Mouse (Mus musculus) hindbrain, postnatal 0 days (tissue): ENCODE measurements around the gene Crb2. TPM values are rescaled to one million over a fixed set of nuclear protein-coding genes. Genes with fewer than 3 reads are reported as not detected.

Experiments used
- ATAC-seq: fragments of 200-750 bp; cut with Nextera tagmentation; 2 replicates; pipeline ENCODE4 v1.8.0; 2017; ENCODE audit warnings: mild to moderate bottlenecking, moderate TSS enrichment, moderate library complexity
- DNase-seq: peaks from one replicate; pipeline ENCODE4 v3.0.0-alpha.2; 2015; ENCODE audit warnings: low spot score
- H3K27ac ChIP-seq: fragments of 300-500 bp; sonication (generic); 2 replicates; pipeline ENCODE4 v1.5.1; 2014; ENCODE audit warnings: mild to moderate bottlenecking
- H3K27me3 ChIP-seq: fragments of 300-500 bp; sonication (generic); 2 replicates; pipeline ENCODE4 v1.6.1; 2014; ENCODE audit warnings: low read length, mixed read lengths; ENCODE audit not compliant: insufficient read depth
- H3K36me3 ChIP-seq: fragments of 300-500 bp; sonication (generic); 2 replicates; pipeline ENCODE4 v1.6.1; 2014; ENCODE audit warnings: low read length, mixed read lengths; ENCODE audit not compliant: insufficient read depth
- H3K4me1 ChIP-seq: fragments of 300-500 bp; sonication (generic); 2 replicates; pipeline ENCODE4 v1.6.1; 2014; ENCODE audit warnings: antibody characterized with exemption, low read length, mixed read lengths; ENCODE audit not compliant: insufficient read depth
- H3K4me2 ChIP-seq: fragments of 300-500 bp; sonication (generic); 2 replicates; pipeline ENCODE4 v1.6.1; 2014; ENCODE audit warnings: low read depth, mild to moderate bottlenecking, low read length, moderate library complexity, mixed read lengths
- H3K4me3 ChIP-seq: fragments of 300-500 bp; sonication (generic); 2 replicates; pipeline ENCODE4 v1.5.1; 2014; ENCODE audit warnings: low read length
- H3K9ac ChIP-seq: fragments of 300-500 bp; sonication (generic); replicated peaks from 2 replicates; pipeline ENCODE4 v1.6.1; 2014; ENCODE audit warnings: mild to moderate bottlenecking, low read length, moderate library complexity, mixed read lengths
- H3K9me3 ChIP-seq: fragments of 300-500 bp; sonication (generic); 2 replicates; pipeline ENCODE4 v1.6.1; 2016; ENCODE audit warnings: low read length, mixed read lengths
- CTCF ChIP-seq: IDR thresholded peaks from 2 replicates; pipeline ENCODE4 v1.5.1; 2016; ENCODE audit warnings: antibody characterized with exemption, control low read depth, low read depth
- WGBS: fragments of 180-500 bp; shearing (Covaris S2); extraction: QIAGEN DNeasy Blood & Tissue Kit; methylation state at CpG from one replicate; pipeline ENCODE4 v1.1.7; 2014; 5-methylcytosine and 5-hydroxymethylcytosine counted together
- polyA plus RNA-seq: library from polyadenylated mRNA; unstranded; fragments of >200 nt; fragmentation: Nextera tagmentation; extraction: Ambion mirVana; gene quantifications from 2 replicates; pipeline ENCODE4 v1.2.1, GENCODE M21; 2015
- total RNA-seq: library from RNA; depleted of rRNA; stranded (reverse); fragments of >200 nt; gene quantifications from 2 replicates; pipeline ENCODE4 v1.2.3, GENCODE M21; 2014

Crb2 gene
- total and polyA plus RNA-seq, 2 experiments from 2014 or later, result 2.4 to 10.9 TPM

DNA sequence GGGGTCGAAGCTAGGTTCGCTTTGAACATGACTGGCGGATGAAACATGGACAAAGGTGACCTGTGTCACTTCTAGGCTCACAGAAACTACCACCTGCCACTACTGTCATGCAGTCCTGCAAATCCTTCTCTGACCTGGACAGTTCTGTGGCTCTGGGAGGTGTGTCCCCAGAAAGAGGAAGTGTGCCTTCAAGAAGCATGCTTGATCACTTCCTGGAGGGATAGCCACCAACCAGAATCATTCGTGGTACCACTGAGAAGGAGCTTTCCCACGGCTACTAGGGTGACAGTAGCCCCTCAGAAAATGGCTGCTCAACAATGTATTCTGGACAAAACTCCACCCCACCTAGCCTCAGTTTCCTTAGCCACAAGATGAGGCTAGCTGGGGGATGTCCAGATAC lies 19.0 kb upstream of the Crb2 start:
- no peak overlapping the region for H3K4me3 ChIP-seq
- H3K27ac ChIP-seq, result no peak overlapping the region
- H3K4me2 ChIP-seq, result no peak overlapping the region
- no peaks in the 10 kb centered on the region for H3K4me1 ChIP-seq
- no peaks in the 10 kb centered on the region for H3K27me3 ChIP-seq
- DNase-seq, result no peak
- no peak overlapping the region for H3K9ac ChIP-seq
- 85% methylated on average over 5 of the region's 5 CpGs for WGBS
- ATAC-seq, result no peak
- TF ChIP-seq CTCF, result no peak
- H3K9me3 ChIP-seq, result no peaks in the 10 kb centered on the region
- H3K36me3 ChIP-seq, result no peaks in the 10 kb centered on the region

DNA sequence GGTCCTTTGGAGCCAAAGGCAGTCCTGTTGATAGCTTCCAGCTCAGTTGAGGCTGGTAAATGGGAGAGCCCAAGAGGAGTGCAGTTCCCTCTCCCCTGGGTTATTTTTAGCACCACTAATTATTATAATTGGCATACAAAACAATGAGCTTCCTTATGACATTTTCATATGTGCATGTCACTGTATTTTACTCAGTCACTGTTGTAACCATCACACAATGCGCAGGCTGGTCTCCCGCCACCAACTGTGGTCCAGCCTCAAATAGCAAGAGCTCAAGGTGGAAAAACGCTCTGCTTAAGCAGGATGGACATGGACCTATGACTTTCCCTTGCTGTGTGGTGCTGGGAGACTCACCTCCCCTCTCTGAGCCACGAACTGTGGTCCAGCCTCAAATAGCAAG lies 18.3 kb upstream of the Crb2 start:
- Histone ChIP-seq H3K27ac (no peak overlapping the region), H3K9ac (no peak overlapping the region), H3K9me3 (no peaks in the 10 kb centered on the region), H3K4me1 (no peaks in the 10 kb centered on the region), H3K4me2 (no peak overlapping the region), H3K27me3 (no peaks in the 10 kb centered on the region), H3K4me3 (no peak overlapping the region), H3K36me3 (no peaks in the 10 kb centered on the region)
- ATAC-seq, result no peak
- no peak for DNase-seq
- TF ChIP-seq CTCF, result no peak
- 78% methylated on average over 4 of the region's 4 CpGs for WGBS

DNA sequence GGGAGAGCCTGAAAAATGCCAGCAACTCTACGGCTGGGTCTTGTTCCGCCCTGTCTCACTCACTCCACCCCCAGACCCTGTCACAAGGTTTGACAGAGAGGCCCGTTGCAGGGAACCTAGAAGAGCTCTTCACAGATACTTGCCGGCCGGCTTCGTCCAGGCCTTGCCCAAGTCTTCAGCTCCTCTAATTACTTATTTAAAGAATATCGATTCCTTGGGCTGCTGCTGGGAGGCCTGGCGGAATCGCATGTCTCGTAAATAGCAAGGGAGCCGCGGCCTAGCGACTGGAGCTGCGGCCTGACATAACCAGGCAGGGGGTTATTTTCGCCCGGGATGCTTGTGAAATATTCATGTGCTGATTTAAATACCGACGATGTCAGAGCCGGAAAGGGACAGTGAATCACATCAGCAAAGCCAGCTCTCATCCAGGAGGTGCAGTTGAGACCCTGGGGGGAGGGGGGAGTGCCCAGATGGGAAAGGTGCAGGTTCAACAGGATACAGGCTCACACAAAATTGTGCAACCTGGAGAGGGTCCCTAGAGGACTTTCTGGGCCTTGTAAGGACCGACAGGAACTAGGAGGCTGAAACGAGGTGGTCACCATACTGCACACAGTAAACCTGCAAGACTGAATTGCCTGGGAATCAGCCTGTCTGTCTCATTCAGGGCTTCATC lies 17.6 kb upstream of the Crb2 start:
- Histone ChIP-seq H3K9me3 (no peaks in the 10 kb centered on the region), H3K9ac (no peak overlapping the region; the same call in 1 of the 2 replicates), H3K27me3 (no peaks in the 10 kb centered on the region), H3K4me2 (no peak overlapping the region), H3K36me3 (no peaks in the 10 kb centered on the region), H3K4me1 (no peaks in the 10 kb centered on the region), H3K4me3 (no peak overlapping the region), H3K27ac (peak overlapping the region; percentile 22; the same call in 1 of the 2 replicates)
- peak; percentile 38; the same call in 1 of the 2 replicates for ATAC-seq
- no peak for TF ChIP-seq CTCF
- DNase-seq, result no peak
- 12% methylated on average over 21 of the region's 21 CpGs for WGBS

- WGBS, result 54% methylated on average over 6 of the region's 6 CpGs
- Histone ChIP-seq H3K27me3 (no peaks in the 10 kb centered on the region), H3K4me1 (peaks cover 10% of the 10 kb centered on the region), H3K36me3 (no peaks in the 10 kb centered on the region), H3K9ac (no peak overlapping the region), H3K9me3 (no peaks in the 10 kb centered on the region), H3K4me2 (no peak overlapping the region), H3K27ac (no peak overlapping the region), H3K4me3 (no peak overlapping the region)
- no peak for DNase-seq
- TF ChIP-seq CTCF, result no peak
- no peak for ATAC-seq
Measured at GRCm38 (mm10) chr2:37760633-37761032, 15.4 kb upstream of the Crb2 start.

GRCm38 (mm10) chr2:37763638-37764037 lies 12.4 kb upstream of the Crb2 start:
- H3K27me3 ChIP-seq, result no peaks in the 10 kb centered on the region
- no peaks in the 10 kb centered on the region for H3K9me3 ChIP-seq
- H3K4me2 ChIP-seq, result no peak overlapping the region
- no peak overlapping the region for H3K27ac ChIP-seq
- no peak for TF ChIP-seq CTCF
- H3K9ac ChIP-seq, result no peak overlapping the region
- no peak overlapping the region for H3K4me3 ChIP-seq
- no peak for DNase-seq
- no peak for ATAC-seq
- 25% methylated on average over 3 of the region's 3 CpGs for WGBS
- H3K4me1 ChIP-seq, result peaks cover 29% of the 10 kb centered on the region
- H3K36me3 ChIP-seq, result no peaks in the 10 kb centered on the region

DNA sequence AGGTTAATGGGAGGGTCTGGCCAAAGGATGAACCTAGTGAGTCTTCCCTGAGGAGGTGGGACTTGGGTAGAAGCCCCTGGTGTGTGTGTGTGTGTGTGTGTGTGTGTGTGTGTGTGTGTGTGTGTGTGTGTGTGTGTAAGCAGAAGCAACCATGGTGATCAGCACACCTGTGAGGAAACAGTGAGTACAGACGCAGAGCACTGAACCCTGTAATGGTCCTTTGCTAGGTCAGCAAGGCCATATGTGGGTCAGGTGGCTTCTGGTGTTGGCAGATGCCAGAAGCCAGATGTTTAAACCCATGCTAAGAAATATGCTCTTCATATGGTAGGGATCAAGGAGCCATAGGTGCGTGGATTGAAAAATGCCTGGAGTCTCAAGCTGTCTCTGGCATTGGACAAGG lies 11.5 kb upstream of the Crb2 start:
- Histone ChIP-seq H3K27ac (no peak overlapping the region), H3K9ac (no peak overlapping the region), H3K4me1 (peaks cover 29% of the 10 kb centered on the region), H3K4me3 (no peak overlapping the region), H3K36me3 (no peaks in the 10 kb centered on the region), H3K4me2 (no peak overlapping the region), H3K9me3 (no peaks in the 10 kb centered on the region), H3K27me3 (no peaks in the 10 kb centered on the region)
- DNase-seq (no peak), ATAC-seq (no peak)
- no peak for TF ChIP-seq CTCF
- WGBS, result 95% methylated on average over 2 of the region's 2 CpGs

DNA sequence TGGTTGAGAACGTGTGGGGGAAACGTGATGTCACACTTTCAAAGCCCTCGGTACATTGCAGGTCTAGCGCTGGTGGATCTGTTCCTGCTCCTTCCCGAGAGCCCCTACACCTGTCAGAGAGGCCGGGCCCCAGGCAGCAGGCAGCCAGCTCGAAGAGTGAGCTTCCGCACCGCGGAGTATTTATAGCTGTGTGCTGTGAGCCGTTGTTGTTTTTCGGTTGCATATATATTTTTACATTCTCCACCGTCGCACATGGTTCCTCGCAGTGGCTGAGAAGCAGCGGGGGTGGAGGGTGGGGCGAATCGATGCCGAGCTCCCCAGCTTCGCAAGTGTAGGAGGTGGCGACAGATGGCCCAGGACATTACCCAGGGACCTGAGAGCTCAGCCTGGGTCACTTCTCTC lies 11.0 kb upstream of the Crb2 start:
- Histone ChIP-seq H3K27ac (0 out of 2 replicates have a peak overlapping the region, but pooled peaks have one; percentile 2), H3K9me3 (no peaks in the 10 kb centered on the region), H3K4me2 (0 out of 2 replicates have a peak overlapping the region, but pooled peaks have one; percentile 6), H3K27me3 (no peaks in the 10 kb centered on the region), H3K9ac (no peak overlapping the region), H3K36me3 (no peaks in the 10 kb centered on the region), H3K4me1 (peaks cover 29% of the 10 kb centered on the region), H3K4me3 (no peak overlapping the region)
- TF ChIP-seq CTCF, result no peak
- WGBS, result 26% methylated on average over 21 of the region's 21 CpGs
- no peak for ATAC-seq
- DNase-seq, result no peak
